Mouse (Mus musculus) ovary, adult 18-20 months (tissue): Measurements from ENCODE around the gene Tns3.

Experiments
- DNase-seq: peaks from one replicate; pipeline ENCODE4 v3.0.0; 2022; ENCODE audit warnings: low spot score, mixed read lengths

Tns3 gene

GRCm38 (mm10) chr11:8680650-8681049 lies 16.3 kb upstream of the Tns3 start:
- DNase-seq: no peak

DNA sequence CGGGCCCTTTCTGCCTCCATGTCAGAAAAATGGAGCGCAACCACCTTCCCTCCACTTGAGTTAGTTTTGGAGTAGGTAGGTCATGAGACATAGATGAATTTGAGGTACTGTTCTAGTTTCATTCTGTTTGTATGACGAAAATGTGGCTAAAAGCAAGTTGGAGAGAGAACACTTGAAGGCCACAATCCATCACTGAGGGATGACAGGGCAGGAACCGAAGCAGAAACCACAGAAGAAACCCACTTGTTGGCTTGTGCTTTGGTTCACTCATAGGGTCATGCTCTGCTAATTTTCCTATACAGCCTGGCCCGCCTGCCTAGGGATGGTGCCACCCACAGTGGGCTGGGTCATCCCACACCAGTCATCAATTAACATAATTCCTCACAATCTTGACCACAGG lies 14.9 kb upstream of the Tns3 start:
- DNase-seq: no peak

DNA sequence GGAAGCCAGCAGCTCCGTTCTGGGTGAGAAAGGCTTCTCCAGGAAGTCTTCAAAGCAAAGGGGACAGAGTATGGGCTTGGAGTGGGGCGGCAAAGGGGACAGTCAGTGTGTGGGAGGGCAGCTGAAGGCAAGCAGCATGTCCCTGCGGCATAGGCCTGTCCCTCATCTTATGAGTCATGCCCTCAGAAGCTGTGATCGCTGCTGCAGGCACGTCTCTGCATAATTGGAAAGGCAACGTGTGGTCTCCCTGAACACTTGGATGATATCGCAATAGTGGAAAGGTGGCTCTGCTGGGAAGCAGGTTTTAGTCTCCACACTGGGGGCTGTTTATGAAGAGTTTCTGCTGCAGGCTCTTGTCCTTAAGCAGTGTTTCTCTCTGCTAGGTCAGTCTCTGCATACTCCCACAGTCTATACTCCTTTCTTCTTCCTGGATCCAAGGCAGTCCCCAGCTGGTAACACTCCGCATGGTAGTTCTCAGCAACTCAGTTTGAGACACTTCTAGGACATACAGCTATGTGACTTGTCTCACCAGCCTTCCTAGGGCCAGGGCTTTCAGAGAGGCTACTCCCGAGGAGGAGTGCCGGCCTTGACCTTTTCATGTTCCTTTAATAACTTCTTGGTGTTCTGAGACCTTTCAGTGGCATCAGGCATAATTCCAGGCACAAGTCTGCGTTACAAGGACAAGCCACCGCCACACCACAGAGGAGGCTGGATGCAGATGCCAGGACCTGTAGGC lies 14.1 kb upstream of the Tns3 start:
- DNase-seq: no peak

DNA sequence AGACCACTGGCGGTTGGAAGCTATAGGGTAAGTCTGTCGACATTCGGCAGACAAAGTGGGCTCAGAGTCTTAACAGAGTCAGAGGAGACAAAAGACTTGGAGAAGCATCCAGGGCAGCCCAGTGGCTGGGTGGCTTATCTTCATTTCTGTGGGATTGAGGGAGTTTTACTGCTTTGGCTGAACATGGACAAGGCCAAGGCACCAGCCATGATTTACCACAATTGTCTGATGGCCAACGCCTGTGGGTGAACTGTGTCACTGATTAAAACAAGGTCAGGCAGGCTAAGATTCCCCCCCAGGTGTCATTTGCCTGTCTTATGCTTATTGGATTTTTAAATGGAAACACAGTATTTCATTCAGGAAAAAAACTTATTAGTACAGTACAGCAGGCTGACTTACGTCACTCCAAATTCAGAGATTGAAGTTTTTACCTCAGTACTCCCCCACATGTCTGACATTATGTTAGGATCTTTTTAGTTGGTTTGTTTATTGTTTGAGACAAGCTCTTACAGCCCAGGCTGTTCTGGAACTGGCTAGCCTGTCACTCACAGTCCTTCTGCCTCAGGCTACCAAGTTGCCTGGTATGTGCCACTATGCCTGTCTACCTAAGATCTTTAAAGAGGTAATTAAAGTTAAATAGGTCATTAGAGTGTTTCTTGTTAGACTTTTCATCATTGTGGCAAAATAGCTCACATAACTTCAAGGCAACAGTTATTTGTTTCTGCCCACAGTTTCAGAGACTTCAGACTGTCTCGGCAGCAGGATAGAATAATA lies 11.6 kb upstream of the Tns3 start:
- no peak for DNase-seq

DNA sequence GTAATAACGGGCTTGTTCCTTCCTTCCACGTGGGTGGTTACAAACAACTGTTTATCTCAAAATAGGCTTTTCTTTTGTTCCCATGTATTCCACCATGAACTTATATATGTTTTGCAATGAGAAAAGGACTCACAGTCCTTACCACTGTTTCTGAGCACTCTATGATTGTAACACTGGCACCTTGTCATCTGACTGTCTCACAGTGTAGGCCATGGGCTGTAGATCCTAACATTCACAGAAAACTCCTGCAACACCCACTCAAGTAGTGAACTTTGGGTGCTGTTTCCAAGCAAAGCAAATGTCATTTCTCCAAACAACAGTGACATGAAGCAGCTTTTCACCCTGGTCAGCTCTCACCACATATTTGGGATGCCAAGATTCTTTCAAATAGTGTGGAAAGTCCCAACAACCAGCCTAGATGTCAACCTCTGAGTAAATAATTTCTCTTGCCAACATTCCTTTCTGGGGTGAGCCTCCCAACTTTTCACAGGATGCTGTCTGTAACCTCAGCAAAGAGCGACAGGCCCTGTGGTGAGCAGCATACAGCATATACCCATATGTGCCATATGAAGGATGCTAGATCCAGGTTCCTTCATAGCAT lies 10.3 kb upstream of the Tns3 start:
- DNase-seq: no peak

GRCm38 (mm10) chr11:8671698-8672097 lies 7.4 kb upstream of the Tns3 start:
- no peak for DNase-seq

DNA sequence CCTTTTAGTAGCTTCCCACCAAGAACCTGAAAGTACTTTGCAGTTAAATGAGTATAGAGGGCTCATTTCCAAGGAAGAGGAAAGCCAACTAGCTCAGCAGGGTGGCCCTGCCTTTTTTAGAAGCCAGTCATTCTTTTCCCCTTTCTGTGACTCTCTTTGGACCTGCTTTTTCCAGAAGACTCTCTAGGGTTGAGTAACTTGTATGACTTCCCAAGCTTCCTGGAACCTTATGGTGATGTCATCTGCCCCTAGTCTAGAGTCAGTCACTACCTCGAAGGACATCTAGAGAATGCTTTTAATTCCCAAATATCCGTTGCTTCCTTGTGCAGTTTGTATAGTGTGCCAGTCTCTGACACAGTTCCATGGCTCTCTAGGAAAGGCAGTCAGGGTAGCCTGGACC lies 4.8 kb upstream of the Tns3 start:
- no peak for DNase-seq

DNA sequence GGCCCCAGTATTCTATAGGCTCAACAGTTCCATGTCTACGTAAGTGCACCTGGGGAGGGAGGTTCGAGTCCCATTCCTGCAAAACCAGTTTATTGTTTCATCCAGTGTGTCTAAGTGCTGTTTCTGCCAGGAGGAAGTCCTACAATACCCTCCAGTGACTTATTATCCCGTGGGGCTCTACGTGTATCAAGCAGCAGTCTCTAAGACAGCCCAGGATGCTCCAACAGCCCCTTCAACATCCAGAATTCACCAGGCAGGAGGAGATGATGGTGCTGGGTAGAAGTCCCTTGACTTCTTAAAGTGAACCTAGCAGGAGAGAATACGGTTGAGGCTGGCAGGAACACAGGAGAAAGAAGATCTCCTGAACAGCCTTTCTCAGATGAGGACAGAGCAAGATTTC lies 462 bp upstream of the Tns3 start:
- DNase-seq: no peak

GRCm38 (mm10) chr11:8663444-8664392 lies 617 bp downstream of the Tns3 start:
- peak; percentile 62 for DNase-seq

GRCm38 (mm10) chr11:8662706-8663429 lies 1.5 kb downstream of the Tns3 start:
- DNase-seq: no peak

DNA sequence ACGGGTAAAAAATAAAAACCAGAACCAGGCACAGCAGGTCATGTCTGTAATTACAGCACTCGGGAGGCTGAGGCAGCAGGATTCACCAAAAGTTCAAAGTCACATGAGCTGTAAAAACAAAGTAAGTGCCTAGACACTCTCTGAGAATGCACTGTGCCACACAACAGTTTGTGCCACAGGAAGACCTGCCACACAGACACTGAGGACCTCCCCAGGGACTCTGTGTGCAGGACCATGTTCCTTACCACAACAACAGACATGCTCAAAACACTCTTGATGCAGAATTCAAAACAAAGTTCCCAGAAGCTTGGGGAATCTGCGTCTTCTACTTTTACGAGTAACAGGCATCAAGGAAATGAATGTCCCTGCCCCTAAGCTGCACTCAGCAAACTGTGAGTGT lies 3.4 kb downstream of the Tns3 start:
- DNase-seq: no peak

DNA sequence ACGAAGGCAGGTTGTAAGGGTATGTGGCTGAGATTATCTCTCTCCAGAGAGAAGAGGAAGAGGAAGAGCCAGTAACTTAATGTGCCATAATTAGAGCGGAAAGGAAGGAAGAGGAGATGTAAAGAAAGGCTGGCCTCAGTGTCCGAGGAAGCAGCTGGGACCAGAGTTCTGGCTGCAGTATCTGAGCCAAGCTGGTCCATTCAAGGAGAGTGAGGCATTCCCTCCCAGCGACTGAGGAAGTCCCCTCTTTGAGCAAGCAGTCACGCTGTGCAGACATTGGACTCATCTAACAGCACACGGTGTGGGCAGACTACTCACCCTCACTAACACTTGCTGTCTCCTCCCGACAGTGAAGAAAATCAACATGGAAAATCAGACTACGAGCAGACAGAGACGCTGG lies 4.5 kb downstream of the Tns3 start:
- DNase-seq: no peak

DNA sequence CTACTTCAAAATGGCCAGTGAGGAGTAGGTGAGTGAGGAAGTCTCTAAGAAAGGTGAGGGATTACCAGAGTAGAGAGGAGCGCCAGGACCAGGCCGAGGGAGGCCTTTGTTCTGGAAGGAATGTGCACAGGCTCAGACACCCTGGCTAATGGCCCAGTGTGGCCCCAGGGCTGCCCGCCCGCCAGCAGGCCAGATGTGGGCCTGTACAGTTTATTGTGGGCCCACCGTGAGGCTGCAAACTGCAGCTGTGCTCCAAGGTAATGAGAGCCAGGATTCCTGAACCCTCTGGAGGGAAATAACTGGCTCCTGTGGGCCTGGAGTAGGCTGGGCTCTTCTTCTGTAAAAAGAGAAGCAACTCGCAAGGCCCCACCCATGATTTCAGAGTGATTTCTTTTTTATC lies 5.3 kb downstream of the Tns3 start:
- no peak for DNase-seq

- no peak for DNase-seq
Observed at GRCm38 (mm10) chr11:8657493-8657892, 6.8 kb downstream of the Tns3 start.

- no peak for DNase-seq
Observed at GRCm38 (mm10) chr11:8656448-8657393, 7.6 kb downstream of the Tns3 start.

DNA sequence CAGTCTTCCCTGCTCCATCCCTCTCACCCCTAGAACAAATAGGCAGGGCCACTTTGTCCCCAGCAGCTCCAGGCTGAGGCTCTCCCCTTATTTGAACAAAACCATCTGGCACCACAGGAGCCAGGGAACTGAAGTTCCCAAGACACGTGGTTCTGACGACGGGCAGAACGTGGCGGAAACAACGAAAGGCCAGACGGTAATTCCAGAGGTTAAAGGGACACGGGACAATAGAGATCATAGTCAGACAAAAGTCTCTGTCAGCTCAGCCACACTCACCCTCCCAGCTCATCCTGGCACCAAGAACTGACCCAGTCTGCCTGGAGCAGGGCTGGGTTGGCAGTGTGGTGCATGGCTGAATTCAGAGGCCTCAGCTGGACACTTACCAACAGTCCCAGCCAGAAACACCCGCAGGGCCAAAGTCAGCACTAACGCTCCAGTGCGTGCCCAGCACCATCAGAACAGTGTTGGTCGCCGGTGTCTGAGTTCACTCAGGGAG lies 10.5 kb downstream of the Tns3 start:
- no peak for DNase-seq

GRCm38 (mm10) chr11:8652792-8653645 lies 11.3 kb downstream of the Tns3 start:
- DNase-seq: no peak

GRCm38 (mm10) chr11:8652116-8652714 lies 12.1 kb downstream of the Tns3 start:
- no peak for DNase-seq
